Mouse (Mus musculus) forebrain, embryonic 15.5 days (tissue): ENCODE data around the gene Oxct1. TPM values are rescaled to one million over a fixed set of nuclear protein-coding genes. Genes with fewer than 3 reads are reported as not detected.
A peak's percentile ranks its signal among the peaks of the same experiment; 100 is the strongest.

Experiments used
- ATAC-seq: fragments of 200-750 bp; cut with Nextera tagmentation; replicated peaks from 2 replicates; pipeline ENCODE4 v1.8.0; 2017; ENCODE audit warnings: mild to moderate bottlenecking, moderate TSS enrichment, moderate library complexity
- H3K27ac ChIP-seq: fragments of 300-500 bp; sonication (generic); replicated peaks from 2 replicates; pipeline ENCODE4 v1.5.1; 2015; ENCODE audit warnings: mild to moderate bottlenecking, inconsistent platforms
- H3K27me3 ChIP-seq: fragments of 300-500 bp; sonication (generic); 2 replicates; pipeline ENCODE4 v1.6.1; 2015; ENCODE audit warnings: inconsistent platforms
- H3K36me3 ChIP-seq: fragments of 300-500 bp; sonication (generic); 2 replicates; pipeline ENCODE4 v1.6.1; 2015; ENCODE audit warnings: mild to moderate bottlenecking, inconsistent platforms
- H3K4me1 ChIP-seq: fragments of 300-500 bp; sonication (generic); 2 replicates; pipeline ENCODE4 v1.6.1; 2015; ENCODE audit warnings: inconsistent platforms
- H3K4me2 ChIP-seq: fragments of 300-500 bp; sonication (generic); replicated peaks from 2 replicates; pipeline ENCODE4 v1.6.1; 2015; ENCODE audit warnings: mild to moderate bottlenecking, inconsistent platforms
- H3K4me3 ChIP-seq: fragments of 300-500 bp; sonication (generic); 2 replicates; pipeline ENCODE4 v1.5.1; 2015; ENCODE audit warnings: mild to moderate bottlenecking, inconsistent platforms
- H3K9ac ChIP-seq: fragments of 300-500 bp; sonication (generic); replicated peaks from 2 replicates; pipeline ENCODE4 v1.6.1; 2015; ENCODE audit warnings: mild to moderate bottlenecking, inconsistent platforms
- H3K9me3 ChIP-seq: fragments of 300-500 bp; sonication (generic); 2 replicates; pipeline ENCODE4 v1.6.1; 2016; ENCODE audit warnings: inconsistent platforms
- WGBS: fragments of 180-500 bp; shearing (Covaris S2); methylation state at CpG from one replicate; pipeline ENCODE4 v1.1.7; 2015; ENCODE audit warnings: mixed read lengths; 5-methylcytosine and 5-hydroxymethylcytosine counted together
- polyA plus RNA-seq: library from polyadenylated mRNA; unstranded; fragments of >200 nt; fragmentation: Nextera tagmentation; extraction: Ambion mirVana; gene quantifications from 2 replicates; pipeline ENCODE4 v1.2.1, GENCODE M21; 2015

Gene Oxct1
- polyA plus RNA-seq = 257 and 282 TPM in 2 replicates

DNA sequence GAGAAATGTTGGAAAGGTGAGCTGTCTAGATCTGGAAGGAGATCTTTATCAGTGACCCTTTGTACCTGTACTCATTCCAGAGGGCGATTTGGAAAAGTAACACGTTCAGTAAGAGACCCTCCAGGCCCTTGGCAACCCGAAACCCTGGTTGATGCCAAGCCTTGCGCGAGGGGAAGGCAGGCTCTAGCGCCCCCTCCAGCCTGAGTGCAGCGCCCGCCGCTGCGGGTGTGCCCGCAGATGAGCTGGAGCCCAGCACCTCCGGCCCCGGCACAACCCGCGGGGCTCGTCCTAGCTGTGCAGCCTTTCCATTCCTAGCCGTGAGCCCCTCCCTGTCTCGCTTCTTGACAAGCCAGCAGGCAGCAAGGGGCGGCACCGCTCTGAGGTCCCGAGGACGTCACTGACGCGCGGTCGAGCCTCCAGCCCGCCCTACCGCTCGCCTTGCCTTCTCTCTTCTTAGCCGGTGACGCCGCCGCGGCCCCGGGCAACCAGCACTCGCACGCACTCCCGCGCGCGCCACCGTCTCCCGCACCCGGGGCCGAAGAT, at the start of gene Oxct1:
TSS of gene Oxct1 (plus strand) at position 153 of the 543 bp plus-strand sequence.
- peak within 1 kb of the TSS; percentile 97 for H3K27ac ChIP-seq
- H3K9ac ChIP-seq = peak within 1 kb of the TSS; percentile 88
- H3K27me3 ChIP-seq = no peaks in the 10 kb centered on the region
- peak within 1 kb of the TSS; percentile 96 for H3K4me3 ChIP-seq
- H3K36me3 ChIP-seq = no peaks in the 10 kb centered on the region
- WGBS = under 1% methylated on average over 44 of the region's 45 CpGs
- no peaks in the 10 kb centered on the region for H3K9me3 ChIP-seq
- H3K4me2 ChIP-seq = peak within 1 kb of the TSS; percentile 62
- H3K4me1 ChIP-seq = peaks cover 11% of the 10 kb centered on the region
- ATAC-seq = peak; percentile 97

GRCm38 (mm10) chr15:3978279-3978678, 47.9 kb upstream of the Oxct1 start:
- H3K27ac ChIP-seq = no peak overlapping the region
- ATAC-seq = no peak
- WGBS = 91% methylated on average over 2 of the region's 2 CpGs
- H3K9me3 ChIP-seq = no peaks in the 10 kb centered on the region
- no peak overlapping the region for H3K9ac ChIP-seq
- no peak overlapping the region for H3K4me2 ChIP-seq
- H3K4me3 ChIP-seq = no peak overlapping the region
- 0 out of 2 replicates have a peak, but pooled peaks cover 5% of the 10 kb centered on the region for H3K4me1 ChIP-seq
- no peaks in the 10 kb centered on the region; the same call in 1 of the 2 replicates for H3K36me3 ChIP-seq
- H3K27me3 ChIP-seq = no peaks in the 10 kb centered on the region

GRCm38 (mm10) chr15:3979061-3979848, 46.9 kb upstream of the Oxct1 start, which contains the start of gene Fbxo4:
TSS of gene Fbxo4 (minus strand) at chr15:3979573.
- Histone ChIP-seq H3K4me1 (0 out of 2 replicates have a peak, but pooled peaks cover 5% of the 10 kb centered on the region), H3K36me3 (peaks cover 7% of the 10 kb centered on the region), H3K27me3 (no peaks in the 10 kb centered on the region), H3K9ac (peak within 1 kb of the TSS; percentile 77), H3K27ac (peak within 1 kb of the TSS; percentile 92), H3K9me3 (no peaks in the 10 kb centered on the region), H3K4me2 (peak within 1 kb of the TSS; percentile 57), H3K4me3 (peak within 1 kb of the TSS; percentile 62)
- WGBS = 2% methylated on average over 61 of the region's 61 CpGs
- ATAC-seq = peak; percentile 94

DNA sequence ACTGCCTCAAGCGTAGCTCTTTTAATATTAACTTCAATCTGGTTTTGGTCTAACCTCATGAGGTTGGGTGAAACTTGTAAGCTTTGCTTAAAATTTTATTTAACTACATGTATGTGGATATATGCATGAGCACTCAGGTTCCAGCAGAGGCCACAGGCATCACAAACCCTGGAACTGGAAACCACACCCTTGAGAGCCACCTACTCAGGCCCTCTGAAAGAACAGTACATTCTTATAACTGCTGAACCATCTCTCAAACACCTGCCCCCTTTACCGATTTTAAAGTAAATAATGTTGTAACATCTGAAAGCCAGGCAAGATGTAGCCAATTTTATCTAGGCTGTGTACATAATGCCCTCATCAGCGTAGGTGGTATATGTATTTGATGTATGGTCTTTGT, 46.3 kb upstream of the Oxct1 start:
- Histone ChIP-seq H3K36me3 (peaks cover 9% of the 10 kb centered on the region), H3K4me1 (0 out of 2 replicates have a peak, but pooled peaks cover 5% of the 10 kb centered on the region), H3K9me3 (no peaks in the 10 kb centered on the region), H3K9ac (peak overlapping the region; percentile 77), H3K4me3 (peak overlapping the region; percentile 62), H3K27me3 (no peaks in the 10 kb centered on the region), H3K27ac (peak overlapping the region; percentile 92), H3K4me2 (peak overlapping the region; percentile 57)
- WGBS = 86% methylated on average over 3 of the region's 3 CpGs
- ATAC-seq = 0 out of 2 replicates have a peak, but pooled peaks have one; percentile 3

DNA sequence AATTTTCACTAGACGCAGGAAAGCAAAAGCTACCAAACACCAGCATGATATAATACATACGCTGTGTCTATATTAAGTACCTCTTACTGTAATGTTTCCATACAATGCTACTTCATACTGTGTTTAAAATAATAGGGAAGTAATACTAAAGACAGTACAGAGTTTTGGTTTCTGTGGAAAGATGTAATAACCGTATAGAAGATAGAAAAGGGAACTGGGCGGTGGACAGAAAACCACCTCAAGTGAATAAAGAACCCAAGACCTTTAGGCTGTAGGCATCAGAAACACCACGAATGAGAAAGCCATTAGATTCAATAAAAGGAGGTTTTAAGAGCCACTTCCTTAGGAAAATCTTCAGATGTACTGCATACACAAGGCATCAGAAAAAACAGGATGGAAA, 43.5 kb upstream of the Oxct1 start:
- no peak overlapping the region for H3K4me2 ChIP-seq
- H3K27me3 ChIP-seq = no peaks in the 10 kb centered on the region
- H3K4me1 ChIP-seq = 0 out of 2 replicates have a peak, but pooled peaks cover 5% of the 10 kb centered on the region
- H3K4me3 ChIP-seq = no peak overlapping the region
- ATAC-seq = no peak
- peaks cover 25% of the 10 kb centered on the region for H3K36me3 ChIP-seq
- WGBS = 94% methylated on average over 5 of the region's 5 CpGs
- H3K27ac ChIP-seq = no peak overlapping the region
- H3K9ac ChIP-seq = no peak overlapping the region
- no peaks in the 10 kb centered on the region for H3K9me3 ChIP-seq

- 88% methylated on average over 2 of the region's 2 CpGs for WGBS
- no peak for ATAC-seq
These were observed 41.3 kb upstream of the Oxct1 start for GRCm38 (mm10) chr15:3984876-3985275.

GRCm38 (mm10) chr15:3987981-3988380, 38.2 kb upstream of the Oxct1 start:
- WGBS = 58% methylated on average over 2 of the region's 2 CpGs
- Histone ChIP-seq H3K4me3 (no peak overlapping the region), H3K27ac (no peak overlapping the region), H3K4me1 (no peaks in the 10 kb centered on the region), H3K9ac (no peak overlapping the region), H3K27me3 (no peaks in the 10 kb centered on the region), H3K36me3 (peaks cover 55% of the 10 kb centered on the region), H3K9me3 (no peaks in the 10 kb centered on the region), H3K4me2 (no peak overlapping the region)
- ATAC-seq = 0 out of 2 replicates have a peak, but pooled peaks have one; percentile 16

More at GRCm38 (mm10) chr15:3984876-3985275, 41.3 kb upstream of the Oxct1 start:
- H3K27me3 ChIP-seq = no peaks in the 10 kb centered on the region
- H3K4me3 ChIP-seq = no peak overlapping the region
- no peak overlapping the region for H3K4me2 ChIP-seq
- H3K27ac ChIP-seq = no peak overlapping the region
- H3K36me3 ChIP-seq = peaks cover 38% of the 10 kb centered on the region
- no peaks in the 10 kb centered on the region for H3K4me1 ChIP-seq
- no peaks in the 10 kb centered on the region for H3K9me3 ChIP-seq
- no peak overlapping the region for H3K9ac ChIP-seq

DNA sequence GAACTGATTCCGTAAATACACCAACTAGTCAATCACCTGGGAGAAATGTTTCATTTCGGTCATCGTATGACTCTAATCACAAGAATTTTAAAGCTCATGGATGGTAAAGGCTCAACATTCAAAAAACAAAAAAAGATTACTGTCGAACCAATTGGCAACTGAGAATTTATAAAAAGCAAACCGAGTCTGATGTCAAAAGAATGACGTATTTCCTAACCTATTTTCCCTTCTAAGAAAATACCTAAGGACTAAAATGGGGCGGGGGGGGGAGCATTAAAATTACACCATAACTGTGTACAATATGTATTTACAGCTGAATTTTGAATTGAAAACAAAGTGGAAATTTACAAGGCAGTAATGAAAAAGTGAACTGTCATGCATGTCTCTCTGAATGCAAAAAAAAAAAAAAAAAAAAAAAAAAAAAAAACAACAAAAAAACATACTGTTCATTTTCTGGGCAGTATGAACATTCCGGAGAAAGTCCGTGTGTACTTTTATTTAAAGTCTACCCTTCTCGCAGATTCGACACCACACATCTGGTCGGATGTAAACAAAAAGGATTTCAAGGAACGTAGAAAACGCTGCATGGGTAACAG, 31.2 kb upstream of the Oxct1 start:
- no peaks in the 10 kb centered on the region for H3K27me3 ChIP-seq
- ATAC-seq = no peak
- H3K4me2 ChIP-seq = peak overlapping the region; percentile 60
- H3K27ac ChIP-seq = peak overlapping the region; percentile 78
- peaks cover 16% of the 10 kb centered on the region for H3K36me3 ChIP-seq
- 25% methylated on average over 14 of the region's 14 CpGs for WGBS
- no peaks in the 10 kb centered on the region for H3K9me3 ChIP-seq
- H3K4me1 ChIP-seq = peaks cover 13% of the 10 kb centered on the region
- peak overlapping the region; percentile 54 for H3K4me3 ChIP-seq
- peak overlapping the region; percentile 56 for H3K9ac ChIP-seq

- Histone ChIP-seq H3K4me1 (peaks cover 13% of the 10 kb centered on the region), H3K9ac (peak within 1 kb of the TSS; percentile 56), H3K4me3 (peak within 1 kb of the TSS; percentile 54), H3K27me3 (no peaks in the 10 kb centered on the region), H3K9me3 (no peaks in the 10 kb centered on the region), H3K36me3 (peaks cover 9% of the 10 kb centered on the region), H3K27ac (peak within 1 kb of the TSS; percentile 78), H3K4me2 (peak within 1 kb of the TSS; percentile 60)
- ATAC-seq = peak; percentile 100
- under 1% methylated on average over 61 of the region's 61 CpGs for WGBS
These were observed 30.5 kb upstream of the Oxct1 start, which contains the start of gene AW549877 for GRCm38 (mm10) chr15:3995448-3996266. TSS of gene AW549877 (minus strand) at chr15:3995744.

DNA sequence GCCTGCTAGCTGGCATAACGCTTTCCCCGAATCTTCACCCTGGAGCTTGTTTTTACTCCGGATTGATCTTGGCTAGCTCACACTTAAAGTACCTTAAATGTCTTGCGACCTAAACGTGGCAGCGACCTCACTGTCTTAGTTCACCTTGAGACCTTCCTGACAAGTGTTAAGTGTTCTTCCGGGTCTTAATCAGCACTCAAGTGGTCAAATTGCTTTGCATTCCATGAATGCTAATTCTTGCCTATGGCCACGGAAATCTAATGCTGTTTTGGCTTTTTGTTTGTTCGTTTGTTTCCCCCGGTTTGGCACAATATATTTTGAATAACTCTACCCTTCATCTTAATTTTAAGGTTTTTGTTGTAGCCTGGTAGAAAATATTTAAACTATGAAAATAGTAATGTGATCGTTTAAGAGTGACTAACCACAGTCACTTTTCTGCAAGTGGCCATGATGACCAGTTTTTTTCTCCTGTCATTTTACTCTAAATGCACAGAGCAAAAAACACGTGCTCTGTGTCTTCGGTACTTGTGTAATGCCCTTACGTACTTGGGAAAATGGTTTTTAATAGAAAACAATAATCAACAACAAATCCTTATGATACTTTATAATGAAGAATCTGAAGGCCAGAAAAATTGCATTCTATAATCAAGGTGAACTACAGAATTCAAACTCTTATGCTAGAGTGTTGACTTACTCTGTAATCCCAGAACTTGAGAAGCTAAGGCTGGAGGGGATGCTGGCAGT, 29.7 kb upstream of the Oxct1 start:
- peak overlapping the region; percentile 54 for H3K4me3 ChIP-seq
- peak overlapping the region; percentile 60 for H3K4me2 ChIP-seq
- H3K9ac ChIP-seq = peak overlapping the region; percentile 56
- ATAC-seq = no peak
- peak overlapping the region; percentile 78 for H3K27ac ChIP-seq
- peaks cover 6% of the 10 kb centered on the region for H3K36me3 ChIP-seq
- peaks cover 13% of the 10 kb centered on the region for H3K4me1 ChIP-seq
- no peaks in the 10 kb centered on the region for H3K27me3 ChIP-seq
- WGBS = 21% methylated on average over 14 of the region's 14 CpGs
- no peaks in the 10 kb centered on the region for H3K9me3 ChIP-seq

DNA sequence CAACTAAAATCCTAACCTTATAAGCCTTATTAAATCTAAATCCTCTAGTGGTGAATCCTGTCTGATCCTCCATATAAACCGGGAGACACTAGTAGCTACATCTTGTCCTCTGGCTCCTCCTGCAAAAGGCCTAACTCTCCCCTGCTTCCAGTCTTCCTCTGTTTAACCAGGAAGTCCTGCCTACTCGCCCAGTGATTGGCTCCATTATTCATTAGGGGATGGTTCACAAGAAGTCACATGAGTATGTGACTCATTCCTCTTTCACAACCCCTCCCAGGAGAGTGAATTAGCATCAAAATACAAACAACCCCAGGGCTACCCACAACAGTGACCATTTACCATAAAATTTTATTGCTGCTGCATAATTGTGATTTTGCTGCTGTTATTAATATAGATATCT, 27.0 kb upstream of the Oxct1 start:
- no peaks in the 10 kb centered on the region for H3K9me3 ChIP-seq
- no peak overlapping the region for H3K4me2 ChIP-seq
- H3K36me3 ChIP-seq = no peaks in the 10 kb centered on the region
- no peak for ATAC-seq
- no peak overlapping the region for H3K4me3 ChIP-seq
- H3K4me1 ChIP-seq = peaks cover 6% of the 10 kb centered on the region
- no peak overlapping the region for H3K9ac ChIP-seq
- no peak overlapping the region for H3K27ac ChIP-seq
- H3K27me3 ChIP-seq = no peaks in the 10 kb centered on the region
- 76% methylated on average over 2 of the region's 2 CpGs for WGBS
